Mouse (Mus musculus) embryonic fibroblast, embryonic 13.5 days (primary cell): ENCODE results near the gene Lrat. TPM values are rescaled to one million over a fixed set of nuclear protein-coding genes. Genes with fewer than 3 reads are reported as not detected.

Experiments
- H3K27ac ChIP-seq: 2 replicates; pipeline ENCODE4 v1.5.1; 2012; ENCODE audit warnings: low read length, control low read depth, inconsistent platforms; ENCODE audit not compliant: insufficient read depth
- H3K4me1 ChIP-seq: 2 replicates; pipeline ENCODE4 v1.6.1; 2011; ENCODE audit warnings: low read length; ENCODE audit not compliant: control insufficient read depth, insufficient read depth
- H3K4me3 ChIP-seq: 2 replicates; pipeline ENCODE4 v1.5.1; 2011; ENCODE audit warnings: mild to moderate bottlenecking, control low read depth, low read length; ENCODE audit not compliant: insufficient read depth
- CTCF ChIP-seq: IDR thresholded peaks from 2 replicates; pipeline ENCODE4 v1.5.1; 2011; ENCODE audit warnings: mild to moderate bottlenecking, control low read depth, low read length, moderate library complexity, borderline replicate concordance; ENCODE audit not compliant: insufficient read depth
- POLR2A ChIP-seq: IDR thresholded peaks from 2 replicates; pipeline ENCODE4 v1.6.1; 2011; ENCODE audit warnings: low read depth, mild to moderate bottlenecking, control low read depth, low read length, moderate library complexity
- polyA plus RNA-seq: library from polyadenylated mRNA; stranded (reverse); fragments of >200 nt; gene quantifications from 2 replicates; pipeline ENCODE4 v1.2.4, GENCODE M21; 2011; ENCODE audit warnings: low read depth; ENCODE audit not compliant: missing spikeins, insufficient read length

Lrat gene
- polyA plus RNA-seq, 1 experiment: not detected

DNA sequence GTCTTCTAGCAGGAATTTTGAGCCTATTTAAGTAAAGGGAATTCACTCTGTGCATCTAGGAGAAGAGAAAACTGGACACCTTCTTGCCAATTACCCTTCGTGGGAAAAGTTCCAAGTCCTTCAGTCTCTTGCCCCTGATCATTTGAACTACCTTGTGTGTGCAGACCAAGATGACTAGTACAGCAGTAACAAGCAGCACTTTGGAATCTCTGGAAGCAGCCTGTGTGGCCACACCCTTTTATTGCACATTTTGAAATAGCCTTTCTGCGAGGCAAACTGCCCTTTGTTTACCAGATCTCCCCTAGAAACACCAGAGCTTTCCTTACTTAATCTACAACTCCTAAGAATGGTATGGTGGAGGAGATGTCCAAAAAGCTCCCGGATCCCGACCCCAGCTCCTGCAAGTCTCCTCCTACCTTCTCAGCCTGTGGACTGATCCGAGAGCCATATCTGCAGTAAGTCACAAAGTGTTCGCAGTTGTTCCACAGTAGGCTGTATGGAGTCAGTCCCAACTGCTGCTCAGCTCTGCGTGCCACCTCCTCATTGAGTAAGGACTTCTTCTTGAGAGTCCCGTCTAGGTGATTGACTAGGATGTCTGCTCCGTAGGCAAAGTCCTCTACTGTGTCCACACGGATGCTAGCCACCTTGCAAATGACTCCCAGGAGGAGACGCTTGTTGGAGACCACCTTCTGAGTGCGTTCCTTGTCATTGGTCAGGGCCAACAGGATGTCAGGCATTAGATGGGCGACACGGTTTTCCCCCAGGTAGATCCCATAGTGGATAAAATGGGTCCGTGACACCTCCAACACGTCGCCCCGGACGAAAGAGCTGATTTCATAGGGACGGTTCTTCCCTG lies 788 bp downstream of the Lrat start:
- H3K4me3 ChIP-seq: 0 out of 2 replicates have a peak overlapping the region, but pooled peaks have one; percentile 16

GRCm38 (mm10) chr3:82888842-82889241 lies 14.9 kb downstream of the Lrat start:
- H3K4me1 ChIP-seq: no peaks in the 10 kb centered on the region
- H3K4me3 ChIP-seq: no peak overlapping the region
- TF ChIP-seq CTCF: no peak
- no peak for TF ChIP-seq POLR2A
- H3K27ac ChIP-seq: no peak overlapping the region

More for the DNA sequence above, 788 bp downstream of the Lrat start:
- Histone ChIP-seq H3K27ac (no peak overlapping the region), H3K4me1 (no peaks in the 10 kb centered on the region)
- TF ChIP-seq POLR2A (no peak), CTCF (no peak)

GRCm38 (mm10) chr3:82877258-82877657 lies 26.5 kb downstream of the Lrat start:
- TF ChIP-seq CTCF (no peak), POLR2A (no peak)
- Histone ChIP-seq H3K4me1 (no peaks in the 10 kb centered on the region), H3K4me3 (no peak overlapping the region), H3K27ac (no peak overlapping the region)

DNA sequence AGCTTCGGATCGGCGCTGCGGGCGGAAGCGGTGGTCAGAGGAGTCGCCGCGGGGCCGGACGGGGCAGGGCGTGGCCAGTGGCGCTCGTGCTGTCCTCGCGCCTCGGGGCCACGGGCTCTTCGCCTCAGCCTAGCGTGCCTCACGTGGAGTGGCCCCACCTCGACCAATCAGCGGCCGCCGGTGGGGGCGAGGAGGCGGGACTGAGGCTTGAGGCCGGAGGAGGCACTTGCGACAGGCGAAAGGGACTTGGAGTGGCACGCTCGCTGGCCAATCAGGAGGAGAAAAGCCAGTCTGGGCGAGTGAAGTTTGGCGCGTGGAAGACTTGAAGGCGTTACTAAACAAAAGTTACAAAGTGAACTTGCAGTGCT lies 27.4 kb downstream of the Lrat start, which contains the start of gene Rbm46:
Rbm46 (minus strand) TSS at position 112 of the 368 bp plus-strand sequence.
- Histone ChIP-seq H3K4me3 (no peak within 1 kb of the TSS), H3K4me1 (no peaks in the 10 kb centered on the region), H3K27ac (no peak within 1 kb of the TSS)
- TF ChIP-seq POLR2A (no peak), CTCF (no peak)

- H3K4me3 ChIP-seq: no peak overlapping the region
- H3K4me1 ChIP-seq: no peaks in the 10 kb centered on the region
- no peak for TF ChIP-seq CTCF
- TF ChIP-seq POLR2A: no peak
- H3K27ac ChIP-seq: no peak overlapping the region
Measured at GRCm38 (mm10) chr3:82875671-82876371, 28.0 kb downstream of the Lrat start.

DNA sequence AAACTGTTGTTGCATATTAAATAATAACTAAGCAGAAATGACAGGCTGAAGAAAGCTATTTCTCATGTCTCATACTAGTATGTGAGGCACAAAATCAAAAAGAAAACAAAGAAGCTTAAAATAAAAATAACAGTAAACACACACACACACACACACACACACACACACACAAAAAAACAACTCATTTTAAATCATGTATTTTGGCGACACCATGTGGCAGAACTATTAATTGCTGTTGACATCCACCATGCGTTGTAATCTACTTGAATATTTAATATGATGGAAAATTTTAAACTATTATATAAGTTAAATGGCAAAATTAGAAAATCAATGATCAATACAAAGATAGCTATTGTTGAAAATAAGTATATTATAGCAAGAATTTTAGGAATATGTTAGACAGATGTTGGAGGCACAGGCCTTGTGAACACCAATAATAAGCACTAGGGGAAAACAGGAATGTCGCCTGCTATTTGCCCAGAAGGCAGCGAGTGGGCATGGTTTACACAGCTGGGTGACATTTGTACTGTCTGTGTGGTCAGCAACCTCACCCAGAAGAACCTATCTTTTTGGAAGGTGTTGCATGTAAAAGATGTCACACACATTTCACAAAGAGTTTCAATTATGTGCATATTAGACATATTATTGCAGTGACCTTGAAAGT lies 46.2 kb downstream of the Lrat start:
- Histone ChIP-seq H3K4me3 (no peak overlapping the region), H3K4me1 (no peaks in the 10 kb centered on the region), H3K27ac (no peak overlapping the region)
- no peak for TF ChIP-seq POLR2A
- no peak for TF ChIP-seq CTCF

Other genes starting within 250 kb of the Lrat start
- 0.32 and 0.47 TPM in 2 replicates for gene Rbm46, start 27.5 kb downstream of the Lrat start, polyA plus RNA-seq
- not detected in 2 replicates for gene Fgg, start 103.8 kb upstream of the Lrat start, polyA plus RNA-seq
- gene Fga, start 122.1 kb upstream of the Lrat start, polyA plus RNA-seq: not detected in 2 replicates
- not detected in 2 replicates for gene Fgb, start 145.9 kb upstream of the Lrat start, polyA plus RNA-seq
- gene Plrg1, start 151.5 kb upstream of the Lrat start, polyA plus RNA-seq: 50.5 and 51.1 TPM in 2 replicates
- gene Dchs2, start 224.0 kb upstream of the Lrat start, polyA plus RNA-seq: 0.12 and 0.25 TPM in 2 replicates